Mouse (Mus musculus): ENCODE results near the gene Tigar. TPM values are rescaled to one million over a fixed set of nuclear protein-coding genes. Genes with fewer than 3 reads are reported as not detected.

Gene Tigar
- polyA plus RNA-seq, 1 experiment from 2014 or later: 9.1 TPM

DNA sequence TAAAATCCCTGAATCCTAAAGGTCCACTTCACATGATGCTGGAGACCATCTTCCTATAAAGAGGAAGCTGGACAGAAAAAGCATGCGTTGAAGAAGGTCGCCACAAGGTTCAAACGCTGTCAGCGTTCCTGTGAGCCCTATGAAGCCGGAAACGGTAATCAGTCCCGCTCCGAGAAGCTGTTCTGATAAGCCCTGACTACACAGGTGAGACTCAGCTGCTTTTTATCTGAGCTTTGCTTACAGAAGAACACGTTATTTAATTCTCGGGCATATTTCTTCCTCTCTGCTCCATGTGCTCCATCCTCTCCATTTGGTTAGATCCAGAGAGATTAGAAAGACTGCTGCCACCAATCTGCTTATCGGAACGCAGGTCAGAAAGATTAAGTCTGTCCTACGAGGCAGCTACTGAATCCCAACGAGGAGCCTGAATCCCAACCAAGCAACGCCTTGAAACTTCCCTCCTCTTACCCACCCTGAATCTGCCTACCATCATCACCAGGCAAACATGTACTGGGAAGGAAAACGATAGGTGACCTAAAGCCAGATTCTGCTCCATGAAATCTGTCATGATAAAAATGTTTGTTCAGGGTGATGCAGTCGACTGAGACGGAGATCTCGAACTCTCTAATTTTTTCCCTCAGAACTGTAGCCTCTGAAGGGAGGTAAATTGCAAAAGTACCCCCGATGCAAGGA lies 843 bp downstream of the Tigar start:
- peak overlapping the region; percentile 70 for H3K9ac ChIP-seq
- no peak overlapping the region for H3K27ac ChIP-seq (ENCODE audit: poor library complexity, severe bottlenecking)

DNA sequence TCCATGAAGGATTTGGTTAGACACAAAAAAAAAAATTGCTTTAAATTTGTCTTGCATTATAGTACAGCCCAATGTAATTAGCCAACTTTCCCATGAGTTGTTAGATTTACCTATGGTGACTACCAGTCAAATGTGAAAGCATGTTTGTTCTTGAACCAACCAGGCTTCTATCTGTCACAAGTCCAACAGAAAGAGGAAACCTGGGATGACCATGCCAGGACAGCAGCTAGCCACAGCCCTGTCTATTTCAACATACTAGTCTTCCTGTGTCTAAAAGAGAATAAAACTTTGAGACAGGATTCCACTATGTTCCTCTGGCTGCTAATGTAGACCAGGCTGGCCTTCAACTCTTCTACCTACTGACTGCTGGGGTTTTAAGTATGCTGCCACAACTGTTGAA lies 1.9 kb downstream of the Tigar start:
- H3K36me3 ChIP-seq: peaks cover 7% of the 10 kb centered on the region; the same call in 1 of the 2 replicates
- peaks cover 17% of the 10 kb centered on the region for H3K4me1 ChIP-seq (replicated peaks)
- no peak overlapping the region for H3K4me2 ChIP-seq
- no peak overlapping the region for H3K4me3 ChIP-seq
- H3K9me3 ChIP-seq (replicated peaks): no peaks in the 10 kb centered on the region
- H3K27ac ChIP-seq (ENCODE audit: poor library complexity, severe bottlenecking): no peak overlapping the region
- no peaks in the 10 kb centered on the region for H3K27me3 ChIP-seq (replicated peaks)
- ATAC-seq (ENCODE audit: insufficient number of reproducible peaks, low FRiP score): no peak
- H3K9ac ChIP-seq: no peak overlapping the region

More for the DNA sequence above, 843 bp downstream of the Tigar start:
- ATAC-seq (ENCODE audit: insufficient number of reproducible peaks, low FRiP score): no peak
- Histone ChIP-seq H3K27me3 (replicated peaks) (no peaks in the 10 kb centered on the region), H3K4me2 (peak overlapping the region; percentile 84), H3K9me3 (replicated peaks) (no peaks in the 10 kb centered on the region), H3K4me1 (replicated peaks) (peaks cover 17% of the 10 kb centered on the region), H3K4me3 (peak overlapping the region; percentile 64), H3K36me3 (peaks cover 2% of the 10 kb centered on the region; the same call in 1 of the 2 replicates)
- 16% methylated on average over 20 of the region's 20 CpGs for WGBS

DNA sequence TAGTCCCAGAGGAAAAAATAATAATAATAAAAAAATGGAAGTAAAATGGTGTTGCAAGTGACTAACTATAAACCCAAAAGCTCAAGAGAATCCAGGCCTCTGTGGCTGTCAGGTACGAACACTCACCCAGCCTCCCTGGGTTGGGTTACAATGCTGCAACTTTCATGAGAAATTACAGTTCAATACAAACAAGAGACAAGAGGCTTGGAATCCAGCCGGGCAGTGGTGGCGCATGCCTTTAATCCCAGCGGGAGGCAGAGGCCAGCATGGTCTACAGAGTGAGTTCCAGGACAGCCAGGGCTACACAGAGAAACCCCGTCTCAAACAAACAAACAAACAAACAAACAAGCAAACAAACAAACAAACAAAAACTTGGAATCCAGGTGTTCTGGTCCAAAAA lies 2.6 kb downstream of the Tigar start:
- no peak for ATAC-seq (ENCODE audit: insufficient number of reproducible peaks, low FRiP score)
- 54% methylated on average over 5 of the region's 5 CpGs for WGBS
- Histone ChIP-seq H3K4me2 (no peak overlapping the region), H3K27ac (ENCODE audit: poor library complexity, severe bottlenecking) (no peak overlapping the region), H3K4me3 (no peak overlapping the region), H3K9ac (no peak overlapping the region), H3K9me3 (replicated peaks) (no peaks in the 10 kb centered on the region), H3K4me1 (replicated peaks) (peaks cover 17% of the 10 kb centered on the region), H3K27me3 (replicated peaks) (no peaks in the 10 kb centered on the region), H3K36me3 (peaks cover 11% of the 10 kb centered on the region)

DNA sequence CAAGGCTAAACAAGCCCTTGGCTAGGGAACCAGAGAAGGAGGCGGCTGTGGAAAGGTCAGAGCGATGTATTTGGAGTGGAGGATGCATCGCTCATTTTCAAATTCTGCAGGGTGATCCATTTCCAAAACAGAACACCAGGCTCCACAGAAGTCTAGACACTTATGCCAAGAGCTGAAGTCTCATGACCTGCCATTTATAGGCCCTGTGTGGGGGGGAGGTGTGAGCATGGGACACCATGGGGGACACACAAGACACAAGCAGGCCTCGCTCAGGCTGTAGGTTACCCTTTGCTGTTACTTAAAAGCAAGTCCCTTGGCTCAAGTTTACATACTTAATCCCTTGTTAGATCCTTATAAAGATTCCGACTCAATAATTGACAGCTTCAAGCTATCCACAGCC lies 3.2 kb downstream of the Tigar start:
- Histone ChIP-seq H3K4me2 (no peak overlapping the region), H3K4me1 (replicated peaks) (peaks cover 17% of the 10 kb centered on the region), H3K9me3 (replicated peaks) (no peaks in the 10 kb centered on the region), H3K27me3 (replicated peaks) (no peaks in the 10 kb centered on the region), H3K36me3 (peaks cover 16% of the 10 kb centered on the region), H3K27ac (ENCODE audit: poor library complexity, severe bottlenecking) (no peak overlapping the region), H3K4me3 (no peak overlapping the region), H3K9ac (no peak overlapping the region)
- 80% methylated on average over 5 of the region's 5 CpGs for WGBS
- ATAC-seq (ENCODE audit: insufficient number of reproducible peaks, low FRiP score): no peak

DNA sequence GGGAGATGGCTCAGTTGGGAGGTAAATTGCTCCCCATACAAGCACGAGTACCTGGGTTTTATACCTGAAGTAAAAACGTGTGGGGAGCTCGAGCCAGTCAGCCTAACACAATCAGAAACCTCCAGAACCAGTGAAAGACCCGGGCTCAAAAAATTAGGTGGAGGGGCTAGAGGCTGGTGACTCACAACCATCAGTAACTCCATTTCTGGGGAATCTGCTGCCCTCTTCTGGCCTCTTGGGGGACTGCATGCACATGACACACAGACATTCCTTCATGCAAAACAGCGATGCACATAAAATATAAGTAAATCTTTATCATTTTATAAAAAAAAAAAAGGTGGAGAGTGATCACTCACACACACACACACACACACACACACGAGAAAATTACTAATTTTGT lies 4.2 kb downstream of the Tigar start:
- Histone ChIP-seq H3K9me3 (replicated peaks) (no peaks in the 10 kb centered on the region), H3K4me1 (replicated peaks) (peaks cover 17% of the 10 kb centered on the region), H3K36me3 (peaks cover 24% of the 10 kb centered on the region), H3K27ac (ENCODE audit: poor library complexity, severe bottlenecking) (no peak overlapping the region), H3K27me3 (replicated peaks) (no peaks in the 10 kb centered on the region), H3K4me2 (no peak overlapping the region), H3K9ac (no peak overlapping the region), H3K4me3 (no peak overlapping the region)
- ATAC-seq (ENCODE audit: insufficient number of reproducible peaks, low FRiP score): no peak
- WGBS: 59% methylated on average over 6 of the region's 6 CpGs

DNA sequence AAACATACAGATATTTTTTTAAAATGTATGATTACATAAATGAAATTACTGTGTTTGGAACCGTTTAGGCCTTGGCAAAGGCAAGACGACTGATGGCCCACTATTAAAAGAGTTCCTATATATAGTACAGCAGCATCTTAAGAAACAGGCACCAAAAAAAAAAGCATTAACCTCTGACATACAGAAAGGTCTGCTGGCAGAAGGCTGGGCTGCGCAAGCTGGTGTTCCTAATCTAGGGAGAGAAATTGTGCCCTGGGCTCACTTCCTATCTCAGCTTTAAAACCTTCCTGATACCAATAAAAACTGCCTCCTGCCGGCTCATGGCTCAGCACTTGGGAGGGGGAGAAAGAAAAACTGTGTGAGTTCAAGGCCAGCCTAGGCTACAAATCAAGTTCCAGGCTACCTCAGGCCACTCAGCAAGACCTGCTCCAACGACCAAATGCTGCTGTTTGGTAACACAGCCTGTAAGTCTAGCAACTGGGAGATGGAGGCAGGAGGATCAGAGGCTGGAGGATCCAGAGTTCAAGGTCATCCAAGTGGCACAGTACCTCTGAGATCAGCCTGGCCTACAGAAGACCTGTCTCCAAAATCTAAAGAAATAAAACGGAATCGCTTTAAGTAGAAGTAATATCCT lies 4.8 kb downstream of the Tigar start:
- H3K4me1 ChIP-seq (replicated peaks): peaks cover 17% of the 10 kb centered on the region
- H3K4me2 ChIP-seq: no peak overlapping the region
- no peak for ATAC-seq (ENCODE audit: insufficient number of reproducible peaks, low FRiP score)
- H3K9me3 ChIP-seq (replicated peaks): no peaks in the 10 kb centered on the region
- H3K36me3 ChIP-seq: peaks cover 24% of the 10 kb centered on the region
- 71% methylated on average over 7 of the region's 7 CpGs for WGBS
- H3K9ac ChIP-seq: 0 out of 2 replicates have a peak overlapping the region, but pooled peaks have one; percentile 9
- no peak overlapping the region for H3K27ac ChIP-seq (ENCODE audit: poor library complexity, severe bottlenecking)
- H3K4me3 ChIP-seq: no peak overlapping the region
- no peaks in the 10 kb centered on the region for H3K27me3 ChIP-seq (replicated peaks)

DNA sequence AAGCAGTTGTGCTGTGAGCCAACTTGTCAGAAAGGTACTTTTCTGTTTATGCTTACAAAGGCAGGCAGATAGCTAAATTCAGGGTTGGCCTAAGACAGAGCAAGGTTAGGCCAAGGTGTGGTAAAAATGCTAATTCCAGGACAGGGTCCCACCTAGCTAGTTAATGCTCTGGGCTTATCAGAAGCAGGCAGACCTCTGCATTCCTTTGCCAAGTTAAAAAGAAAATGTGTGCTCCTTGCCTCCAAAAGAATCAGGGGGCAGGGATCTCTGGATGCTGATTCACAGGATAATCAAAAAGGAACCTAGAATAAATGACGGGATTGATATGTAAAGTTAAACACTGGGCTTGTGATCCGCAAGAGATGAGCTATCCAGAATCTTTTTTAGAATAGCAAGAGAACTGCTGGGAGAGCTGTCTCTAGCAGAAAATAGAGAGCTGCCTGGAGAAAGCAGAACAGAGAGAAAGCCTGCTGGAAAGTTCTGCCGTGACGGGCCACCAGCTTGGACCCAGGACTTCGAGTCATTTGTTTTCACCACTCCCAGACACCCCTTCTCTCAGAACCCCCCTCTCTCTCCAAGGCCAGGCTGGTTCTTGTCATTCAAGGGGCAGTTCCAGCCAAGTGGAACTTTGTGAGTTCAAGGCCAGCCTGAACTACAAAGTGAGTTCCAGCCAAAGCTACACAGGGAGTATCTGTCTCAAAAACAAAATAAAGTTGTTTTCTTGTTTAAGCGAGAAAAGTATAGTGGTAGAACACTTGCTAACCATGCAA lies 5.7 kb downstream of the Tigar start:
- ATAC-seq (ENCODE audit: insufficient number of reproducible peaks, low FRiP score): no peak
- 86% methylated on average over 6 of the region's 6 CpGs for WGBS
- Histone ChIP-seq H3K36me3 (peaks cover 24% of the 10 kb centered on the region), H3K4me1 (replicated peaks) (peaks cover 15% of the 10 kb centered on the region), H3K4me2 (no peak overlapping the region), H3K9me3 (replicated peaks) (no peaks in the 10 kb centered on the region), H3K27me3 (replicated peaks) (no peaks in the 10 kb centered on the region), H3K4me3 (no peak overlapping the region), H3K9ac (no peak overlapping the region), H3K27ac (ENCODE audit: poor library complexity, severe bottlenecking) (no peak overlapping the region)

DNA sequence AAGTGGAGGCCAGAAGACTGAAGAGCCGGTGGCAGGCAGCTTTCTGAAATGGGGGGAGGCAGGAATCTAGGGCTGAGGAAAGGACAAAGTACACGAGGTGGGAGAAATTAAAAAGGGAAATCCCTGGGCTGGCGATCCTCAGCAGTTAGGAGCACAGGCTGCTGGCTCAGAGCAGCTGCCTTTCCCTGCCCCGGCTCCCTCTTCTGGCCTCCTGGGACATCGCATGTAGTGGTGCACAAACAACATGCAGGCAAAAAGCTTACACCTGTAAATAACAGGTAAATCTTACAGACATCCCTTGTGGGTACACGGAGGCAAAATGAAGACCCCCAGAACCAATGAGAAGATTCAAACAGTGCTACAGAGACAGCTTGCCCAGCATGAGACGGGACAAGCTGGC lies 14.8 kb downstream of the Tigar start:
- Histone ChIP-seq H3K9ac (no peak overlapping the region), H3K4me2 (no peak overlapping the region), H3K4me1 (replicated peaks) (no peaks in the 10 kb centered on the region), H3K36me3 (peaks cover 25% of the 10 kb centered on the region), H3K4me3 (no peak overlapping the region), H3K27ac (ENCODE audit: poor library complexity, severe bottlenecking) (no peak overlapping the region), H3K9me3 (replicated peaks) (no peaks in the 10 kb centered on the region), H3K27me3 (replicated peaks) (no peaks in the 10 kb centered on the region)
- ATAC-seq (ENCODE audit: insufficient number of reproducible peaks, low FRiP score): no peak
- WGBS: 60% methylated on average over 7 of the region's 7 CpGs

DNA sequence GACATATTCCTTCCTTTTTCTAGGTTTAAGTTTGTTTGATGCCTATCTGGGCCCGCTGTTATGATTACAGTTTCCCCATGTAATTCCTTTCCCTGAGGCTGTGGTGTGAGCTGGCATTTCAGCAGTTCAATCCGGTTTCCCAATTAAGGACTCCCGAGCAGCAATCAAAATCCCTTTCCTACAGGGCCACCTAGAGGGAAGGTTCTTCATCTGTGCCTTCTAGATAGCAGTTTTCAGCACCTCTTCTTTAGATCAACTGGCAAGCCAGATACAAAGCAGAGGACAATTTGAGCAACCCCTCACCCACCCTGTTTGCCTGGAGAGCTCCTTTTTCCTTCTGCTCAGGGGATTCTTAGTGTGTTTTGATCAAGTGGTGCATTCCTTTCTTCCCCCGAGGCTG lies 22.6 kb downstream of the Tigar start:
- 17% methylated on average over 4 of the region's 4 CpGs for WGBS
- Histone ChIP-seq H3K9me3 (replicated peaks) (no peaks in the 10 kb centered on the region), H3K4me1 (replicated peaks) (peaks cover 26% of the 10 kb centered on the region), H3K27ac (ENCODE audit: poor library complexity, severe bottlenecking) (no peak overlapping the region), H3K4me3 (no peak overlapping the region), H3K36me3 (peaks cover 36% of the 10 kb centered on the region), H3K9ac (no peak overlapping the region), H3K4me2 (no peak overlapping the region), H3K27me3 (replicated peaks) (peaks cover 6% of the 10 kb centered on the region)
- peak; percentile 45; the same call in 1 of the 2 replicates for ATAC-seq (ENCODE audit: insufficient number of reproducible peaks, low FRiP score)

DNA sequence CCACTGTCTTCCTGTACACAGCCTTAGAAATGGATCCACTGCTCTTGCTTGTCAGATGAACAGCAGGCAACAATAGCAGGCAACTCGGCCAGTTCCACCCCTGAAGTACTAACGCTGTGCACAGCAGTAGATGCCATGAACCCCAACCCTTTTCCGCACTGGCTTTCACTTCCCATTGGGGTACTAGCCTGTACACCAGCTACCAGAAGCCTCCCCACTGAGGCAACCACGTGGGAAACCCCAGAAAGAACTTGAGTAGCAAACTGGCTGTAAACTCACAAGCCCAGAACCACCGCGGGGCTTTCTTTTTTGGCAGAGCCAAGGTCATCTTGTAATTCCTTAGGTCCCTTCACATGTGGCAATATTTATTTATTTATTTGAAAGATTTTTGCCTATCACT lies 27.5 kb downstream of the Tigar start:
- Histone ChIP-seq H3K27ac (ENCODE audit: poor library complexity, severe bottlenecking) (no peak overlapping the region), H3K4me3 (no peak overlapping the region), H3K4me2 (no peak overlapping the region), H3K9ac (no peak overlapping the region), H3K9me3 (replicated peaks) (no peaks in the 10 kb centered on the region), H3K27me3 (replicated peaks) (peaks cover 25% of the 10 kb centered on the region), H3K4me1 (replicated peaks) (peaks cover 22% of the 10 kb centered on the region), H3K36me3 (no peaks in the 10 kb centered on the region)
- ATAC-seq (ENCODE audit: insufficient number of reproducible peaks, low FRiP score): no peak
- WGBS: 78% methylated on average over 6 of the region's 6 CpGs
